Mouse (Mus musculus): ENCODE results near the gene Large1. TPM values are rescaled to one million over a fixed set of nuclear protein-coding genes. Genes with fewer than 3 reads are reported as not detected.
"Not testable (repeated sequence)": the region's sequence is repeated elsewhere in the genome, so short reads cannot be mapped to it uniquely, and the experiment has no call there.

Large1 gene
- polyA plus RNA-seq, 1 experiment from 2014 or later: 68.6 TPM

DNA sequence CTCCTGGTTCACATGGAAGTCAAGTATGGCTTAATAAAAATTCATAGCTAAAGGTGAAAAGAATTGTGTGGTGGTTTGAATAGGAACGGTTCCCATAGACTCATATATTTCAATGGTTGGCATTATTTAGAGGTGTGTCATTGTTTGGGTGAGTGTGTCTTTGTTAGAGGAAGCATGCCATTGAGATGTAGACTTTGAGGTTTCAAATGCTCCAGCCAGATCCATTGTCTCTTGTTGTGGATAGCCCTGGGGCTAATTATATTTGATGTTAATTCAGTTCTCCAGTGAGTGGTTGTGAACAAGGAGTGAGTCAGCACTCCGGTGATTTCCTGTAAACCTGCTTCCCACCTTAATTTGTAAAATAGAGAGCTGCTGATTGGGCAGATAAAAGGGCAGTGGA is 362.9 kb downstream of the Large1 start:
- DNase-seq (ENCODE audit: low read depth, low spot score) (peak; percentile 68), ATAC-seq (peak; percentile 84)
- ChIA-PET POLR2A (no interaction called here), CTCF (interaction anchor here (1.2 kb wide), 1 partner anchor 243 kb away, joined by 3 read pairs; no protein-coding TSS in a partner anchor)
- in situ Hi-C loops (cut with MboI; ENCODE audit: low pct_unique_long_range_greater_than_20kb): no loop called here
- H3K27me3 ChIP-seq: no peaks in the 10 kb centered on the region
- TF ChIP-seq CTCF (IDR thresholded peaks at IDR 0.05): no peak

DNA sequence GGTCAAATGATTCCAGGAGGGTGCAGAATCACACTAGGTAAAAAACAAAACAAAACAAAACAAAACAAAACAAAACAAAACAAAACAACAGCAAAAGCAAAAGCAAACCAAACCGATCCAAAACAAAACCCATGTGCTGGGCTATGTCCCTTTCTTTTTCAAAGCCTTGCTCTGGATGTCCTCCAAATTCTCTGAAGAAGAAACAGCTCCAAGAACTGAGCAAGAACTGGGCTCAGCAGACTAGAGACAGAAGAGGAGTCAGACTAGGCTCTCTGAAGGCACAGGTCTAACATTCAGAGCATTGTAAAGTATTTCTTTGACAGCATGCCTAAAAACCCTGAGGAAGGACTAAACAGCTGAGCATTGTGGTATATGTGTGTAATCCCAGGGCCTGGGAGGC is 370.5 kb downstream of the Large1 start:
- TF ChIP-seq CTCF (IDR thresholded peaks at IDR 0.05): no peak
- no peak for DNase-seq (ENCODE audit: low read depth, low spot score)
- in situ Hi-C loops (cut with MboI; ENCODE audit: low pct_unique_long_range_greater_than_20kb): no loop called here
- ChIA-PET CTCF (no interaction called here), POLR2A (no interaction called here)
- H3K27me3 ChIP-seq: no peaks in the 10 kb centered on the region
- ATAC-seq: no peak

DNA sequence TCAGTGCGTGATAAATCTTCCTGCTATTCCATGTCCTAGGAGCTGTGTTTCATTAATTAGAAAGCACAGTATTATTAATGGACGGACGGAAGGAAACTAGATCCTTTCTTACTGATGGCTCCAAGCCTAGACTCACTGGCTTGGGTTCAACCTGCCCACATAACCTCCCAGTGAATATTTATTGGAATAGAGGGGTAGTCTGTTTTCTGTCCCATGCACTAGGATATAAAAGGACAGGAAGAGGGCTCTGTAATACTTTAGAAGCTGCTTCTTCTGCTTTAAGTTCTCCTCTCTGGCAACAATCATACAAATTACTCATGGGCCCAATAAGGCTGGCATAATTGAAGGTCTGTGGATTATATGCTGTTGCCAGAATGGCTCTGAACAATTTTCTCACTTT is 398.3 kb downstream of the Large1 start:
- no peak for TF ChIP-seq CTCF (IDR thresholded peaks at IDR 0.05)
- DNase-seq (ENCODE audit: low read depth, low spot score) (no peak), ATAC-seq (no peak)
- no peaks in the 10 kb centered on the region for H3K27me3 ChIP-seq
- POLR2A ChIA-PET: no interaction called here
- CTCF ChIA-PET: interaction anchor here (1.1 kb wide), 1 partner anchor 14 kb away, joined by 3 read pairs; no protein-coding TSS in a partner anchor
- in situ Hi-C loops (cut with MboI; ENCODE audit: low pct_unique_long_range_greater_than_20kb): no loop called here

DNA sequence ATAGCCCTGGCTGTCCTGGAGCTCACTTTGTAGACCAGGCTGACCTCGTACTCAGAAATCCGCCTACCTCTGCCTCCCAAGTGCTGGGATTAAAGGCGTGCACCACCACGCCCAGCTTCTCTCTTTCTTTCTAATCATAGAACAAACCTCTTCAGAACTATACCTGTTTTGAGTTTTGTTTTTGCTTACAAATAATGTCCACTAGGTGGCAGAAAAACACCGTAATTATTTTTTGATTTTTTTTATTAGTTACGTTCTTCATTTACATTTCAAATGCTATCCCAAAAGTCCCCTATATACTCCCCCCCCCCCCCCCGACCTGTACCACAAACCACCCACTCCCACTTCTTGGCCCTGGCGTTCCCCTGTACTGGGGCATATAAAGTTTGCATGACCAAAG is 411.9 kb downstream of the Large1 start:
- peak; percentile 30 for TF ChIP-seq CTCF (IDR thresholded peaks at IDR 0.05)
- DNase-seq (ENCODE audit: low read depth, low spot score); ATAC-seq; in situ Hi-C loops (cut with MboI; ENCODE audit: low pct_unique_long_range_greater_than_20kb); POLR2A ChIA-PET; H3K27me3 ChIP-seq: not testable (repeated sequence)
- CTCF ChIA-PET: interaction anchor here (0.7 to 1.4 kb wide), 3 partner anchors 14 to 413 kb away, joined by 3 to 4 read pairs (median 4); partner anchors contain the start of gene Large1

DNA sequence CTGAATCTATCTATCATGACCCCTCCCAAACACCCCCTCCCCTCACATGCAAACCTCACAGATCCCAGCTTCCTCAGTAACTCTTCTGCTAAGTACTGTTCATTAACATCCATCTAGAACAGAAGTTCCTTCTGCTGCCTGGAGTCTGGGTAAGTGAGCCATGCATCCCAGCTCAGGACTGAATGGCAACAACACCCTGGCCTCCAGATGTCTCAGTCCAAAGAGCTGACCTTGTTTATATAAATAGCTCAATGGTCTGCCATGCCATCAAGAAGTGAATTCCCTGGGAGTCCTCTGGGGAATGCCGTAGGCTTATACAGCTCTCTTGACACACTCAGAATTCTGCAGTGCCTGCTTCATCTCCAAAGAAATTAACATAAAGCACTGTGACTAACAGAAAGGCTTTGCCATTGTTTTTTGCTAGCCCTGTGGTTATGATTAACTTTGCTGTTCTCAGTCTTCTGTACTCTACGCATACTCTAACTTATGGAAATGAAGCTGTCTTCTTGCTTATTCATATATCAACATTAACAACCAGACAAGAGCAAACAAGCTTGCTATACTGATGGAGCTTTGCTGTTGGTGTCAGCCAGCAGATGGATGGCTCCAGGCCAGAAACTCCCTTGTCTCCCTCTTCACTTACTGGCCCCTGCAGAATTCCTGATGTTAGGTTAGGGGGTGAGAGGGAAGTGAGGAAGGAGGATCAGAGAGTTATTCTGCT is 434.0 kb downstream of the Large1 start:
- in situ Hi-C loops (cut with MboI; ENCODE audit: low pct_unique_long_range_greater_than_20kb): no loop called here
- no peak for TF ChIP-seq CTCF (IDR thresholded peaks at IDR 0.05)
- CTCF ChIA-PET: interaction anchor here (1.0 to 1.1 kb wide), 2 partner anchors 13 to 14 kb away, joined by 3 read pairs; no protein-coding TSS in a partner anchor
- ATAC-seq: peak; percentile 79
- H3K27me3 ChIP-seq: no peaks in the 10 kb centered on the region
- POLR2A ChIA-PET: no interaction called here
- DNase-seq (ENCODE audit: low read depth, low spot score): no peak

DNA sequence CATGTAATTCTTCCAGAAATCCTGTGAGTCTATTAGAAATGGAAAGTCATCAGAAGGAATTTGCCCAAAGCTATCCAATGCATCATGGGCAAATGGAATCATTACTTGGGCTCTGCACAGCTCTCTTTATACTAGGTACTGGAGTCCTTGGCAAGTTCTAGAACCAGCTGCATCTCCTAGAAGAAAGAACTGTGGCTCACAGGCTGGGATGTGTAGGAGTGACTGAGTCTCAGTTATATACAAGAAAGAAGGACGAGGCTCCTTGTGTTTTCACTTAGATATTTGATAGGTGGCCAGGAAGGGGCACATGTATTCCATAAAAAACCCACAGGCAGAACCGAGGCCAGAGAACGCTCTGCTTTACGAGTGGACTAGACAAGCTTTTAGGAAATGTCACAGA is 447.8 kb downstream of the Large1 start:
- H3K27me3 ChIP-seq: no peaks in the 10 kb centered on the region
- DNase-seq (ENCODE audit: low read depth, low spot score): no peak
- no peak for TF ChIP-seq CTCF (IDR thresholded peaks at IDR 0.05)
- ATAC-seq: no peak
- POLR2A ChIA-PET: interaction anchor here (0.5 kb wide), 1 partner anchor 70 kb away, joined by 4 read pairs; no protein-coding TSS in a partner anchor
- in situ Hi-C loops (cut with MboI; ENCODE audit: low pct_unique_long_range_greater_than_20kb): no loop called here
- CTCF ChIA-PET: interaction anchor here (1.3 kb wide), 1 partner anchor 14 kb away, joined by 3 read pairs; no protein-coding TSS in a partner anchor

DNA sequence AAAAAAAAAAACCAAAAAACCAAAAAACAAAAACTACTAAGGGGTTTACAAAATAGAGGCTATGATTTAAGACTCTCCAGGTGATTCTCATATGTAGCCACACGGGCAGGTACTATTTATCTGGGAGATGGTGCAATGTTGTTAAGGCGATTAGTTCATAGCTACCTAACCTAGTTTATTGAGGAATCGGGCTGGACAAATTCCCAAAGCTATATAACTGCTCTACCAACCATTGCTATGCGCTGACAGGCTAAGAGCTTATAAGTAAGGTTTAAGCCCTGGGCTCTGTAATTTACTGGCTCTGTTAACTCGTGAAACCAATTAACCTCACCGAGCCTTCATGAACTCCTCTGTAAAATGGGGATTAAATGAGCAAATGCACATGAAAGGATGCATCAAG is 451.7 kb downstream of the Large1 start:
- POLR2A ChIA-PET: interaction anchor here (0.5 kb wide), 1 partner anchor 109 kb away, joined by 4 read pairs; no protein-coding TSS in a partner anchor
- in situ Hi-C loops (cut with MboI; ENCODE audit: low pct_unique_long_range_greater_than_20kb): no loop called here
- CTCF ChIA-PET: no interaction called here
- TF ChIP-seq CTCF (IDR thresholded peaks at IDR 0.05): no peak
- DNase-seq (ENCODE audit: low read depth, low spot score) (no peak), ATAC-seq (no peak)
- H3K27me3 ChIP-seq: no peaks in the 10 kb centered on the region

DNA sequence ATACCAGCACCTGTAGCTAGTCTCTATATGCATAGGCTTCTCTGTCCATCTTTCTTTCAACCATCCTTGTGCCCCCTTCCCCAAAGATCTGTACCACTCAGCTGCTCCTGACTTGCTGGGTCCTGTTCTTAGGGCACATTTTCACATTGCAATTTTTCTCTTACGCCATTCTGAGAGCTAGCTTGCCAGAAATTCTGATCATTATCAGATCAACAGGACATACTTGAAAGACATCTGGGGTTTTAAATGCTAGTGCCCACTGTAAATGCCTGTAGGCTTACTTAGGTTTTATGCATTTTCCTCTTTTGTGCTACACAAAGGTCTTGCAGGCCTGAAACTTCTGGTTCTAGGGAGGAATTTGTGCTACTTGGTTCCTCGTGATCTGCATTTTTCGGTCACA is 454.0 kb downstream of the Large1 start:
- ChIA-PET CTCF (no interaction called here), POLR2A (interaction anchor here (0.6 kb wide), 1 partner anchor 150 kb away, joined by 3 read pairs; no protein-coding TSS in a partner anchor)
- DNase-seq (ENCODE audit: low read depth, low spot score): no peak
- no peak for ATAC-seq
- in situ Hi-C loops (cut with MboI; ENCODE audit: low pct_unique_long_range_greater_than_20kb): no loop called here
- H3K27me3 ChIP-seq: no peaks in the 10 kb centered on the region
- TF ChIP-seq CTCF (IDR thresholded peaks at IDR 0.05): no peak

DNA sequence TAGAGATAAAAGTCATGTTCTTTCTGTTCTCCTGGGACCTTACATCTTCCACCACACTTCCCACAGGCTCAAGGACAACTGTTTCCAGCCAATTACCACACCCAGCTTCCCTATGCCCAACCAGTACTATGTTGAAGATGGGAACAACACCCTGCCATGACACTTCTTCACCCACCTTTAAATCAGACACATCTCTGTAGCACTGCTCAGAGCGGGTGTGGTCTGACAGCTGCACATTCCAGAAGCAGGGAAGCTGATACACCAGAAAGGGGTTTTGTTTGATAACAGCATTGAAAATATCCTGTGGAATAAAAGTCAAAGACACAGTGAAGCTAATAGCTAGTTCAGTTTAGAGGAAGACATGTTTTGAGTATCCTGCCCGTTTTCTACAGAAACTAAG is 470.3 kb downstream of the Large1 start:
- ATAC-seq: no peak
- no peak for DNase-seq (ENCODE audit: low read depth, low spot score)
- in situ Hi-C loops (cut with MboI; ENCODE audit: low pct_unique_long_range_greater_than_20kb): no loop called here
- CTCF ChIA-PET: no interaction called here
- no peak for TF ChIP-seq CTCF (IDR thresholded peaks at IDR 0.05)
- no peaks in the 10 kb centered on the region for H3K27me3 ChIP-seq
- POLR2A ChIA-PET: interaction anchor here (0.5 to 0.6 kb wide), 2 partner anchors 42 to 855 kb away, joined by 3 read pairs; no protein-coding TSS in a partner anchor

DNA sequence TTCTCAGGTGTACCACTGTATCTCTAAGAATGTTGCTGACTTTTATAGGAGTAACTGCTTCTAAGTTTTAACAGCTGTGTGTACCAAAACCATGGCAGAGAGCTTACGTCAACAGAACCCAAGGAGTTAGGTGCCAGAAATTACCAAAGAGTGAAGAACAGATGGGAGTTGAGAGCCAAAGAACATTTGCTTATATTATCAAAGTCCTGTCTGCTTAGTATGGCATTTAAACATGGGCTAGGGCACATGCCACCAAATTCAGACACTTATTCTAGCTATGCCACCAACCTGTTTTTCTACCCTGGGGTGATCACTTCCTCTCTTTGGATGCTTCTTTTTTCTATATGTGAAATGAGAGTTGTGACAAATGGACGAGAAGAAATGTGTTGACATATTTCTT is 479.9 kb downstream of the Large1 start:
- in situ Hi-C loops (cut with MboI; ENCODE audit: low pct_unique_long_range_greater_than_20kb): no loop called here
- CTCF ChIA-PET: no interaction called here
- POLR2A ChIA-PET: interaction anchor here (0.6 kb wide), 1 partner anchor 21 kb away, joined by 3 read pairs; no protein-coding TSS in a partner anchor
- no peak for TF ChIP-seq CTCF (IDR thresholded peaks at IDR 0.05)
- ATAC-seq: no peak
- DNase-seq (ENCODE audit: low read depth, low spot score): no peak
- no peaks in the 10 kb centered on the region for H3K27me3 ChIP-seq

DNA sequence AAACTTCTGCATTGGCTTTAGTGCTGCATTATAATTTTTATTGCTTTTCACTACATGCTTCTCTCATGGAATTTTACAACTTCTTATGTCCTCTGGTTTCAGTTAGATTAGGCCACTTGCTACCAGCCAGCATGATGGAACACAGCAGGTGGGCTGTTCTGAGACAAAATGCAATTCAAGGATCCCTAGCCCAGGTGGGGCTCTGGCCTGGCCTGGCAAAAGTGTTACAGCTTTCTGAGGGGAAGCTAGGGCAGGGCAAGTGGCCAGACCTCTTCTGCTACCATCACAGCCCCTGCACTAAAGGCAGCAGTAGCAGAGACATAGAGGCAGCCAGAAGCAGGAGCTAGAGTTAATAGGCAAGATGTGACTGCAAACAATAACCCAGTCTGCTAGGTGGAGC is 506.5 kb downstream of the Large1 start:
- no peaks in the 10 kb centered on the region for H3K27me3 ChIP-seq
- ChIA-PET POLR2A (no interaction called here), CTCF (interaction anchor here (0.9 to 2.9 kb wide), 2 partner anchors 9 to 14 kb away, joined by 3 to 8 read pairs; no protein-coding TSS in a partner anchor)
- DNase-seq (ENCODE audit: low read depth, low spot score) (no peak), ATAC-seq (no peak)
- no peak for TF ChIP-seq CTCF (IDR thresholded peaks at IDR 0.05)
- in situ Hi-C loops (cut with MboI; ENCODE audit: low pct_unique_long_range_greater_than_20kb): no loop called here
